Mouse (Mus musculus) layer of hippocampus, adult 11-12 months (tissue): ENCODE data around the gene Gm37240.

ENCODE experiments used
- DNase-seq: peaks from one replicate; pipeline ENCODE4 v3.0.0; 2022; ENCODE audit warnings: low spot score

Gene Gm37240

DNA sequence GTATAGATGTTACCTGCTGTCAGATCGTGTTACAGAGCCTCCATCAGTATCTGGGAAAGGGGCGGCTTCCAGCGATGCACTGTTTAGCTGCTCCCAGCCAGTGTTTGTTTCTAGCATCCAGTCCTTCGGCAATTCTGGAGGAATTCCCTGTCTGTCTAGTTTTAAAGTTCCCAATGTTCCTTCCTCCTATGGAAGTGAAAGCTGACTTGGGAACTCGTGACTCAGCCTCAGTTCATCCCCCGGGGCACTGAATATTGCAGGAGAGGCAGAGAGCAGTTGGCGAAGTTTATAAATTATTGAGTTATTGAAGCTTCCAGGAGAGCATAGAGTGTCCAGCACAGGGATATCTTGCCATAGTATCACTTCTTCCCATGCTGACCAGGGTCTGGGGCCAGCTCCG, 697.5 kb downstream of the Gm37240 start:
- DNase-seq: no peak

GRCm38 (mm10) chr3:85188364-85188763, 699.0 kb downstream of the Gm37240 start:
- DNase-seq: no peak

- peak; percentile 70 for DNase-seq
These were observed 700.6 kb downstream of the Gm37240 start for GRCm38 (mm10) chr3:85186661-85187076.

DNA sequence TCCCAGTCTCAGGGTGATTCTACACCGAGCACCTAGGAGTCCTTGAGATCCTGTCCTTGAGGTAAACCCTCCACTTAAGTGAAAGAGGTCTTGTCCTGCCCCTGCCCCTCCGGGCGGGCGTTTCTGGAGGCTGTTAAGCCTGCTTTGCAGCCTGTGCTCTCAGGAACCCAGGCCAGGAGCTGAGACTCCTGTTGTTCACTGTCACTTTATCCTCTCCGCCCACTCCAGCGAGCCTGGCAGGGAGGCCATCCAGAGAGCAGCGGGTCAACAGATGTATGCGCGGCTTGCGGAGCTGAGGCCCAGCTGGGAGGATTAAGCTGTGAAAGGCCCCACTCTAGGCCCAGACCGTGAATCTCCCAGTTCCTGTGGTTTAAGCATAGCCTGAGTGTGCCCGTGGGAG, 701.5 kb downstream of the Gm37240 start:
- no peak for DNase-seq

- DNase-seq: no peak
These were observed 702.4 kb downstream of the Gm37240 start for GRCm38 (mm10) chr3:85184916-85185315.

- DNase-seq: no peak
These were observed 703.2 kb downstream of the Gm37240 start for GRCm38 (mm10) chr3:85184151-85184550.

DNA sequence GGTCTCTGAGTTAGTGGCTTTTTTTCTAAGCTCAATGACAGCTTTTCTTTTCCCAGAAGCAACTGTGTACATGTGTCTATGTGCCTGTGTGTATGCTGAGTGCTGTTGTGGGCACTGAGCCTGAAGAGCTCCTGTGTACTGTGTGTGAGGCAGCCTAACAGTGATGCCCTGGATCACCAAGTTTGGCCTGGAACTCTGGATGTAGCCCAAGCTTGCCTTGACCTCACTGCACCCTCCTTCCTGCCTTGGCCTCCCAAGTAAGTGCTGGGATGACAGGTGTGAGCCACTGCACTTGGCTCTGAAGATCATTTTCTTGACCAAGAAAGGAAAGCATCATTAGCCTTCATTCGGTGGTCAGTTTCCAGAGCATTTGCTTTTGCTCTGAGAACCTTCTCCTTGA, 710.6 kb downstream of the Gm37240 start:
- no peak for DNase-seq

DNA sequence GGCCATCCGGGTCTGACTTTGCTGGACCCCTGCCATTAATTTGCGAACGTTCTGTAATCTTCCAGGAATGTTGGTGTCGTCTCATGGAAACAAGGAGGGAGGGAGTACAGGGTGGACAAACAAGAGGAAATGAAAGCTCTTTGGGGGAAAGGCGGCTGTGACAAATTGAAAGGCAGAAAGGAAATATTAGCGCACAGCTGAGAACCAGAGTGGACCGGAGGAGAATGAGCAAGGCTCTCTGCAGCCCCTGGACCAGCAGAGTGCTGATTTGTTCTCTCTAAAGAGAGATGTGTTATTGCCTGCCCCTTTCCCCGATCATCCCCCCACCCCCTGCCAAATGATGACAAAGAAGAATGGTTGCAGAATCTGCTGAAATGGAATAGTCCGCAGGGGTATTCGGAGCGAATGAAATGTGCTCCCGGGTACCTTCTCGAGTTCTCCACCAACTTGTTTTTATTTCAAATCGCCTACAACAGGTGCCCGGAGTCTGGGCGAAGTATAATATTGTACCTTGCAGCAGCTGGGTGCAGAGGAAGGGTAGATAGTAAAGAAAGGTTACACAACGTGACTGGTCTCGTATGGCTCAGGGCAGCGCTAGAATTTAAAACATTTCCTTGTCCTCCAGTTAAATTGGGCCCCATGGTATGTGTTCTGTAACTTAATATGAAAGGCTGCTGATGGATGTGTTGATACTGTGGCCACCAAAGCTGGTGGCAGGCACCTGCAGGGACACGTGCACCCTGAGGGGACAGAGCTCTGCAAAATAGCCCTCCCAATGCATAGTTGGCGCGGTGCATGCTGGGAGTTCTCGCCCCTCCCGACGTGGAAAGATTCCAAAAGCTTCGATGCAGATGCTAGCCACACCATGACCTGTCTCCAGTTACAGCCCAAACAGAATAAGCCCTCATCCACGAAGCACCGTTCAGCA, 712.5 kb downstream of the Gm37240 start:
- DNase-seq: no peak

GRCm38 (mm10) chr3:85173441-85174071, 713.8 kb downstream of the Gm37240 start:
- no peak for DNase-seq

- DNase-seq: no peak
These were observed 714.8 kb downstream of the Gm37240 start for GRCm38 (mm10) chr3:85172532-85172931.

- DNase-seq: no peak
These were observed 715.2 kb downstream of the Gm37240 start for GRCm38 (mm10) chr3:85172096-85172495.

GRCm38 (mm10) chr3:85168816-85169215, 718.5 kb downstream of the Gm37240 start:
- no peak for DNase-seq

- DNase-seq: no peak
These were observed 722.4 kb downstream of the Gm37240 start for GRCm38 (mm10) chr3:85164931-85165330.

GRCm38 (mm10) chr3:85163396-85163795, 723.9 kb downstream of the Gm37240 start:
- no peak for DNase-seq

DNA sequence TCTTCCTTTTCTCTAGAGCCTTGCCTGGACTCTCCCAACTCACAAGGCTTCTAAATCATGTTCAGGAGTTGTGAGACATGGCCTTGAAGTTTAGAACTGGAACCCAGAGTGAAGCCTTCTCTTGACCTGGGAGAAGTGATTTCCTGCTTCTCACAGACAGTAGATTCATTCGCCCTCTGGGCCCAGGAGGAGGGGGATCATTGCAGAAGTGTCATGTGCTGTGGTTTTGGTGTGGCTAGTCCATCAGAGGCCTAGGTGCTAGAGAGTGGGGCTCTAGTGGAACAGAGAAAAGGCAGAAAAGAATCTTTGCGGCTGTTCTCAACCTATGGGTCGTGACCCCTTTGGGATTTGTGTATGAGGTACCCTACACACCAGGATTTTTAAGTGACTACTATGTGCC, 724.9 kb downstream of the Gm37240 start:
- no peak for DNase-seq

GRCm38 (mm10) chr3:85160816-85161215, 726.5 kb downstream of the Gm37240 start:
- DNase-seq: no peak

GRCm38 (mm10) chr3:85159631-85160030, 727.7 kb downstream of the Gm37240 start:
- no peak for DNase-seq

DNA sequence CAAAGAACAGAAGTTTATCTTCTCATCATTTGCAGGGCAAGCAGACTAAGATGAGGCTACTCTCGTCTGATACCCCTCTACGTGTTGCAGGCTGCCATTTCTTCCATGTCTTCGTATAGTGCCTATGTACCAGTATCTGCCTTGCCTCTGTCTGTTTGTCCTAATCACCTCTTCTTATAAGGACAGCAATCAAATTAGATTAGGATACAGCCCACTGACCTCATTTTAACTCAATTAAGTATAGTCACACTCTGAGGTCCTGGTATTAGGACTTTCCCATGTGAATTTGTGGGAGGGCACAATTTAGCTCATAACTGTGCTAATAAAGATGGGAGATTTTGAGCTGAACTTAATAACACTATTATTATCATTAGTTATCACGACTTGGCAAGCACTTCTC, 738.5 kb downstream of the Gm37240 start:
- DNase-seq: no peak

- DNase-seq: no peak
These were observed 739.2 kb downstream of the Gm37240 start for GRCm38 (mm10) chr3:85148038-85148550.

GRCm38 (mm10) chr3:85145568-85145967, 741.8 kb downstream of the Gm37240 start:
- DNase-seq: no peak

DNA sequence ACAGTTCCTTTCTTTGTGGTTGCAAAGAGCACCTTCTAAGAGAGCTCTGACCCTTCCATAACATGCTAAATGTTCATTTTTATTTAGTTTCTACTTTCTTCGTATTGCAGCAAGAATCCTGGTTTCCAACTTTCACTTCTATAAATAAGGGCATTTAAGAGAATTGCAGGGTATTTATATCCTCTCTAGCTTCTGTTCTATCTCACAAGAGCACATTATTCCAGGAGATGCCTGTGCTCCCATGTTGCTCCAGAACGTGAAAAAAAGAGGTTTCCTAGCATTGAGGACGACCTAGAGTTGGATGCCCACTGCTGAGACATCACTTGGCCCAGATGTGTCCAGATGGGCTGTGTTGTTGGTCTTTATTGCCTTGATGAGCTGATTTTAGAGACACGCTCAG, 742.2 kb downstream of the Gm37240 start:
- no peak for DNase-seq

GRCm38 (mm10) chr3:85144425-85144824, 742.9 kb downstream of the Gm37240 start:
- DNase-seq: no peak

DNA sequence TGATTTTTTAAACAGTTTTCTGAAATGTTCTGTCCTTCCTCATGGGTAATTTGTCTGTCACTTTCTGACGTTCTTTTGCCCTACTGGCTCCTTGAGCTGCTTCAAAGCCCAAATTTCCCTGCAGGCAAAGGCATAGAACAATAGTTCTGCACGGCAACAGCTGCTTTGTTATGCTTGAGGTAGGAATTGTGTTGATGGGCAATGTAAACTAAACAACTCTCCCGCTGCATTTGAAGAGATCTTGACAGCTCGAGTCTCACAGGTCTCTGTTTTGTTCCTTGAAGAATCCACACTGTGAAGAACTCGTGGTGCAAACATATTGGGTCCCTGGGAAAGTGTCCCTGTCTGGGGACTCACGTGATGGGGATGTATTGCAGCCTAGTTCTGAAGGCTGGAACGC, 746.8 kb downstream of the Gm37240 start:
- no peak for DNase-seq
